Mouse (Mus musculus) ES-E14 (cell line): Measurements from ENCODE around the gene Ppp1r14b.

Experiments
- HCFC1 ChIP-seq: IDR thresholded peaks from 2 replicates; pipeline ENCODE4 v1.6.1; 2012; ENCODE audit warnings: low read length, inconsistent platforms, borderline replicate concordance; ENCODE audit not compliant: insufficient read depth
- MAFK ChIP-seq: IDR thresholded peaks from 2 replicates; pipeline ENCODE4 v1.6.1; 2014; ENCODE audit warnings: mild to moderate bottlenecking, low read depth, low read length, inconsistent platforms; ENCODE audit not compliant: insufficient read depth

- TF ChIP-seq MAFK, result no peak
- TF ChIP-seq HCFC1, result no peak
Measured at GRCm38 (mm10) chr19:6980381-6981093, 5.8 kb downstream of the Ppp1r14b start, which contains the start of gene Fkbp2.
